Mouse (Mus musculus) myocyte (in vitro differentiated cells): ENCODE results near the gene Pex10. TPM values are rescaled to one million over a fixed set of nuclear protein-coding genes. Genes with fewer than 3 reads are reported as not detected.

ENCODE experiments used
- H3K27me3 ChIP-seq: one replicate; pipeline ENCODE4 v1.6.1; 2011; ENCODE audit not compliant: control insufficient read depth, insufficient read depth, insufficient read length
- H3K36me3 ChIP-seq: one replicate; pipeline ENCODE4 v1.6.1; 2011; ENCODE audit not compliant: control insufficient read depth, insufficient read depth
- H3K4me2 ChIP-seq: one replicate; pipeline ENCODE4 v1.6.1; 2011; ENCODE audit warnings: low read depth, control low read depth
- H3K4me3 ChIP-seq: one replicate; pipeline ENCODE4 v1.5.1; 2011; ENCODE audit warnings: mild to moderate bottlenecking, control low read depth, moderate library complexity
- H3K79me2 ChIP-seq: one replicate; pipeline ENCODE4 v1.6.1; 2011; ENCODE audit not compliant: control insufficient read depth, insufficient read depth
- H3ac ChIP-seq: one replicate; pipeline ENCODE4 v1.6.1; 2011; ENCODE audit not compliant: control insufficient read depth, insufficient read length
- CEBPB ChIP-seq: IDR thresholded peaks from 2 replicates; pipeline ENCODE4 v1.6.1; 2011; ENCODE audit warnings: mild to moderate bottlenecking, moderate library complexity; ENCODE audit not compliant: poor library complexity, insufficient read depth, severe bottlenecking
- E2F4 ChIP-seq: IDR thresholded peaks from one replicate; pipeline ENCODE4 v1.6.1; 2011; ENCODE audit warnings: mild to moderate bottlenecking, control low read depth, moderate library complexity; ENCODE audit not compliant: insufficient read depth
- MAX ChIP-seq: IDR thresholded peaks from one replicate; pipeline ENCODE4 v1.6.1; 2011; ENCODE audit warnings: low read depth, mild to moderate bottlenecking, control low read depth
- MYOD1 ChIP-seq, 3 experiments: IDR thresholded peaks; one replicate each; pipeline ENCODE4 v1.6.1; 2011; ENCODE audit warnings: control low read depth in 2 of 3, low read depth in 2 of 3, mild to moderate bottlenecking in 2 of 3, moderate library complexity in 1 of 3; ENCODE audit not compliant: insufficient read length in 2 of 3, control insufficient read depth in 1 of 3
- MYOG ChIP-seq, 3 experiments: IDR thresholded peaks; one replicate each; pipeline ENCODE4 v1.6.1; 2011; ENCODE audit warnings: control low read depth in 2 of 3, low read depth in 2 of 3, mild to moderate bottlenecking in 2 of 3; ENCODE audit not compliant: insufficient read length in 2 of 3, control insufficient read depth in 1 of 3, insufficient read depth in 1 of 3
- POLR2A ChIP-seq: IDR thresholded peaks from one replicate; pipeline ENCODE4 v1.6.1; 2011; ENCODE audit warnings: low read depth, mild to moderate bottlenecking, control low read depth, moderate library complexity; ENCODE audit not compliant: insufficient read length
- POLR2AphosphoS2 ChIP-seq: IDR thresholded peaks from one replicate; pipeline ENCODE4 v1.6.1; 2011; ENCODE audit warnings: low read depth, control low read depth; ENCODE audit not compliant: insufficient read length
- REST ChIP-seq: IDR thresholded peaks from one replicate; pipeline ENCODE4 v1.6.1; 2011; ENCODE audit warnings: mild to moderate bottlenecking, control low read depth, moderate library complexity; ENCODE audit not compliant: insufficient read depth, insufficient read length
- SRF ChIP-seq: IDR thresholded peaks from one replicate; pipeline ENCODE4 v1.6.1; 2011; ENCODE audit warnings: low read depth; ENCODE audit not compliant: control insufficient read depth, insufficient read length
- TCF12 ChIP-seq: IDR thresholded peaks from one replicate; pipeline ENCODE4 v1.6.1; 2011; ENCODE audit warnings: mild to moderate bottlenecking, control low read depth; ENCODE audit not compliant: poor library complexity, insufficient read depth, severe bottlenecking
- TCF3 ChIP-seq: IDR thresholded peaks from one replicate; pipeline ENCODE4 v1.6.1; 2011; ENCODE audit warnings: low read depth, control low read depth; ENCODE audit not compliant: insufficient read length
- USF1 ChIP-seq: IDR thresholded peaks from one replicate; pipeline ENCODE4 v1.6.1; 2011; ENCODE audit warnings: low read depth, mild to moderate bottlenecking, control low read depth, moderate library complexity
- polyA plus RNA-seq: library from polyadenylated mRNA; unstranded; fragments of >200 nt; fragmentation: generic; extraction: Trizol; gene quantifications from one replicate; pipeline ENCODE4 v1.2.1, GENCODE M21; 2012; ENCODE audit warnings: missing spikeins

Pex10 gene
- polyA plus RNA-seq, 1 experiment = 12.4 TPM

DNA sequence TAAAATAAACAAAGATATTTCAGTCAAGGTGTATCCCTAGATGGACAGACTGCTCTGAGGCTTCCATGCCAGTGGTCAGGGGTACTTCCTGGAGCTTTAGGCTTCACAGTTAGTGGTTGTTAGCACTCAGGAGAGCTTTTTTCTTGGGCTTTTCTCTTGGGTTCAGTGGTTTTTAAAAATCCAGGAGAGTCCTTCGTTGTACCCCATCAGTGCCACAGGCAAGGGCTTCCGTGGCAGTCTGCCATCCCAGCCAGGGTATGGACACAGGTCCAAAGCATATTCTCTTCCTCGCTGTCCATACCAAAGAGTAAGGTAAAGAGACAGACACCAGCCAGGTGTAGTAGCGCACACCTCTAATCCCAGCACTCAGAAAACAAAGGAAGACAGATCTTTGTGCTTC lies 23.3 kb downstream of the Pex10 start:
- Histone ChIP-seq H3K27me3 (no peaks in the 10 kb centered on the region), H3K4me3 (no peak overlapping the region), H3ac (no peak overlapping the region), H3K4me2 (no peak overlapping the region), H3K36me3 (no peaks in the 10 kb centered on the region), H3K79me2 (peaks cover 7% of the 10 kb centered on the region)
- TF ChIP-seq REST = no peak
- TF ChIP-seq CEBPB = no peak
- TF ChIP-seq POLR2A = no peak
- no peak for TF ChIP-seq SRF
- TF ChIP-seq TCF3 = no peak
- TF ChIP-seq USF1 = no peak
- no peak for TF ChIP-seq MYOG (IDR thresholded peaks at IDR 0.05; ENCODE audit: control insufficient read depth in 1 of 3, insufficient read depth in 1 of 3, insufficient read length in 2 of 3, low read depth in 2 of 3)
- TF ChIP-seq MYOD1 (IDR thresholded peaks at IDR 0.05; ENCODE audit: control insufficient read depth in 1 of 3, insufficient read length in 2 of 3, low read depth in 2 of 3) = no peak
- no peak for TF ChIP-seq MAX
- TF ChIP-seq TCF12 = no peak
- no peak for TF ChIP-seq POLR2AphosphoS2
- TF ChIP-seq E2F4 = no peak

DNA sequence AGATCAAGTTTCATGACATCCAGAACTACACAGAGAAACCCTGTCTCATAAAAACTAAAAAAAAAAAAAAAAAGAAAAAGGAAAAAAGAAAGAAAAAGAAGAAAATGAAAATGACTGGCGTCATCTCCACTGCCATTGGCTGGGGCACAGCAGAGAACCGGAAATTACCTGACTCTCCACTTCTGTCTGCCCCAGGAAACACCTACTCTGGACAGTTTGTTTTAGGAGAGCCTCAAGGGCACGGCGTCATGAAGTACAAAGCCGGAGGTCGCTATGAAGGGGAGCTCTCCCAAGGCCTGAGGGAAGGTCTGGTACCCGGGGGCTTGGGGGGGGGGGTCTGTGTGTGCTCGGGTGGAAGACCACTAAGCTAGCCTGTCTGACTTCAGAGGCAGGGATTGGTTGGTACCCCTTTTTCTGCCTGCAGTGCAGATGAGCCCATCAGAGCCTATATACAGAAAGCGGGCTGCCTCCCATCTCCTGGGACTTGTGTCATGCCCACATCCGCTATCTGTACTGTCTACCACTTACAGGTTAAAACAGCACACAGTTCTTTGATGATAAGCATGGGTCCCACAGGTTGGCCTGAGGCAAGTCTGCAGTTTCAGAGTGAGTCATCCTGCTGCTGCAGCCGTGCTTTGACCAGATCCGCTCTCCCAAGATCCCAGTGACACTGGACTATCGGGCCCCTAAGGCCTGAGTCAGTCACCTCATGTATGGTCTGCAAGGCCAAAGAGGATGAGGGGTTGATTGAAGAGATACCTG lies 24.1 kb downstream of the Pex10 start:
- Histone ChIP-seq H3K27me3 (no peaks in the 10 kb centered on the region), H3K4me2 (no peak overlapping the region), H3K79me2 (no peaks in the 10 kb centered on the region), H3K36me3 (no peaks in the 10 kb centered on the region), H3K4me3 (no peak overlapping the region), H3ac (no peak overlapping the region)
- TF ChIP-seq E2F4 = no peak
- TF ChIP-seq POLR2A = no peak
- no peak for TF ChIP-seq MAX
- no peak for TF ChIP-seq USF1

DNA sequence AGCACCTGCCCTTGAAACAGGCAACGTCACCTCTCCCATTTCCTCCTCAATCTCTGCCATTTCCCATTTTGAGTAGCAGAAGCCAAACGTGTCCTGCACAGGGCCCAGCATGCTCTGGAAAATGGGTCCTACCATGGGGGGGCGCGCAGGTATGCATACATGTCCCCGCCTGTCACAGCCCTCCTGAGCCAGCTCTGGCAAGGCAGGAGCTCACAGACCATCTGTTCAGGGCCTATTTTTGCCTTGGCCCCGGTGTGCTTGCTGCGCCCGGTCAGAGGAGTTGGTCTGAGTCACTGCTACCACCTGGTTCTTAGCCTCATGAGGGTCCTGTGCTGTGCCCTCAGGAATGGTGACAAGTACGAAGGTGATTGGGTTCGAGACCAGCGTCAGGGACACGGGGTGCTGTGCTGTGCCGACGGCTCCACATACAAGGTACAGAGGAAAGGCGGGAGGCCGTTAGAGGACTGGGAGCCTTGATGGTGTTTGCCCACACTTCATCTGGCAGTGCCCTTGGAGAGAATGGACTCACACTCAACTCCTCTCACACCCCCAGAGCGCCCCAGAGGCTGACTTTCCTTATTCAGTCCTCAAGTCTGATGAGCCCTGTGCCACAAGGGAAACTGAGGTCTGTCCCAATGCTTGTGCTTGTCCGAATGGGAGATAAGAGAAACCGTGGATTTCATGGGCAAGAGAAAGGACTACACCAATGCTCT lies 26.1 kb downstream of the Pex10 start:
- H3K79me2 ChIP-seq = no peaks in the 10 kb centered on the region
- no peak overlapping the region for H3K4me2 ChIP-seq
- peak in 1 of 3 experiments; percentile 62 for TF ChIP-seq MYOD1 (IDR thresholded peaks at IDR 0.05; ENCODE audit: control insufficient read depth in 1 of 3, insufficient read length in 2 of 3, low read depth in 2 of 3)
- TF ChIP-seq MYOG (IDR thresholded peaks at IDR 0.05; ENCODE audit: control insufficient read depth in 1 of 3, insufficient read depth in 1 of 3, insufficient read length in 2 of 3, low read depth in 2 of 3) = peak in 1 of 3 experiments; percentile 54
- no peak for TF ChIP-seq POLR2A
- no peak for TF ChIP-seq SRF
- TF ChIP-seq POLR2AphosphoS2 = no peak
- TF ChIP-seq TCF3 = no peak
- H3K4me3 ChIP-seq = no peak overlapping the region
- H3ac ChIP-seq = no peak overlapping the region
- no peaks in the 10 kb centered on the region for H3K27me3 ChIP-seq
- H3K36me3 ChIP-seq = no peaks in the 10 kb centered on the region

DNA sequence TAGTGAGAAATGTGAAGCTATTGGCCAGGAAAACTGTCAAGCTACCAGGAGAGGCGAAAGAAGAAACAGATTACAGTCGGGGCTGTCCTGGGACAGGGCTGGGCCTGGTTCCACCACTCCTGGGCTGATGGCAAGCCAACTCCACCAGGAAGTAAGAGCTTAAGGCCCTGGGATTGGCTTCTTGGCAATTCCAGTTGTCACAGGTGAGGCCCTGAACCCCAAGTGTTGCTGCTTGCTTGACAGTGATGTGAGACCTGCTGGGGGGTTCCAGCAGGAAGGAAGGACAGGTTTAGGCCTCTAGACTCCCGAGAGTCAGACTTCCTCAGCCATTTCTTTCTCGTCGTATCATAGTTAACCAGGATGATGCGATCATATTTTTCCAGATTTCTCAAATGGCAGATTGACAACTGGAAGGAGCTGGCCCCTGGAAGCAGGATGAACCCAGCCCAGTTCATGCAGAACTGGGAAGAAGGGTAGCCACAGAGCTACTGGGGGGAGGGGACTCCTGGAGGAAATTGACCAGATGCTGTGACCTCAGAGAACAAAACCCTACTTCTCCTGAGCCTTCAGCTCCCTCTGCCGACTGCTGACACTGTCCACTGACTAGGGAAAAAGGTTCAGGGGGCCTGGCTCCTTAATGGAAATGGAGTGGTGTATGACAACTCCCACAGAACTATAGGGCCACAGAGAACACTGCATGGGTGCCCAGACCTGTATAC lies 26.8 kb downstream of the Pex10 start:
- no peaks in the 10 kb centered on the region for H3K36me3 ChIP-seq
- H3ac ChIP-seq = no peak overlapping the region
- H3K4me2 ChIP-seq = no peak overlapping the region
- H3K4me3 ChIP-seq = no peak overlapping the region
- no peaks in the 10 kb centered on the region for H3K27me3 ChIP-seq
- no peaks in the 10 kb centered on the region for H3K79me2 ChIP-seq
- no peak for TF ChIP-seq REST
- no peak for TF ChIP-seq POLR2A
- TF ChIP-seq E2F4 = no peak
- no peak for TF ChIP-seq USF1
- TF ChIP-seq TCF12 = no peak
- TF ChIP-seq TCF3 = no peak
- no peak for TF ChIP-seq MYOD1 (IDR thresholded peaks at IDR 0.05; ENCODE audit: control insufficient read depth in 1 of 3, insufficient read length in 2 of 3, low read depth in 2 of 3)
- TF ChIP-seq MAX = no peak
- no peak for TF ChIP-seq SRF
- no peak for TF ChIP-seq POLR2AphosphoS2
- TF ChIP-seq MYOG (IDR thresholded peaks at IDR 0.05; ENCODE audit: control insufficient read depth in 1 of 3, insufficient read depth in 1 of 3, insufficient read length in 2 of 3, low read depth in 2 of 3) = no peak
- TF ChIP-seq CEBPB = no peak
